Mouse (Mus musculus): ENCODE data around the gene Zfp940.

- no peak for TF ChIP-seq CTCF (IDR thresholded peaks at IDR 0.05; ENCODE audit: borderline replicate concordance, insufficient read depth, low read depth, low read length)
- TF ChIP-seq POLR2A (IDR thresholded peaks at IDR 0.05; ENCODE audit: borderline replicate concordance, insufficient read depth, low read length), result no peak
These were observed 39.3 kb upstream of the Zfp940 start for GRCm38 (mm10) chr7:29892756-29893155.

Data from cerebellum, adult 2 months (tissue).